Comparison of ENCODE assay signal across 16 mouse cellular contexts in genomic region chr13:71138745-71139312, GRCm38 (mm10).
DNase-seq lines count a peak whose midpoint lies in the region; ATAC-seq lines count a peak whose summit lies in the region.
"Had no signal": no experiment of that assay in that cellular context is flagged by ENCODE, and none has a peak within 500 bp of the region (broad histone marks: within the 10 kb centered on the region; RNA-seq: fewer than 3 reads in every experiment).

No protein-coding gene starts in this region.

- no peaks in the 10 kb centered on the region for H3K9me3 ChIP-seq in hindbrain, embryonic 10.5 days
- H3K9me3 ChIP-seq in hindbrain, embryonic 16.5 days (ENCODE audit: control insufficient read depth, low read length) = no peaks in the 10 kb centered on the region
- no peaks in the 10 kb centered on the region for H3K9me3 ChIP-seq in neural tube, embryonic 14.5 days (ENCODE audit: control insufficient read depth, low read length)
- H3K9me3 ChIP-seq in heart, embryonic 10.5 days = no peaks in the 10 kb centered on the region
- no peaks in the 10 kb centered on the region for H3K9me3 ChIP-seq in heart, embryonic 11.5 days (replicated peaks; ENCODE audit: control insufficient read depth, low read length)
- H3K9me3 ChIP-seq: kidney, embryonic 15.5 days; limb, embryonic 15.5 days had no signal

- no peaks in the 10 kb centered on the region for H3K36me3 ChIP-seq in hindbrain, embryonic 10.5 days
- H3K36me3 ChIP-seq in hindbrain, embryonic 16.5 days (ENCODE audit: control insufficient read depth, insufficient read depth, low read length) = no peaks in the 10 kb centered on the region
- H3K36me3 ChIP-seq in neural tube, embryonic 14.5 days (ENCODE audit: control insufficient read depth, insufficient read depth, low read length) = no peaks in the 10 kb centered on the region
- no peaks in the 10 kb centered on the region for H3K36me3 ChIP-seq in heart, embryonic 10.5 days
- H3K36me3 ChIP-seq in heart, embryonic 11.5 days (ENCODE audit: control insufficient read depth, insufficient read depth, low read length) = no peaks in the 10 kb centered on the region
- H3K36me3 ChIP-seq: kidney, embryonic 15.5 days; limb, embryonic 15.5 days had no signal

- peaks cover 35% of the 10 kb centered on the region for H3K4me1 ChIP-seq in hindbrain, embryonic 10.5 days (replicated peaks)
- no peaks in the 10 kb centered on the region; the same call in 1 of the 2 replicates for H3K4me1 ChIP-seq in hindbrain, embryonic 16.5 days (ENCODE audit: control insufficient read depth, insufficient read depth, low read depth, low read length)
- H3K4me1 ChIP-seq in neural tube, embryonic 14.5 days (ENCODE audit: control insufficient read depth, insufficient read depth, low read length) = peaks cover 8% of the 10 kb centered on the region; the same call in 1 of the 2 replicates
- no peaks in the 10 kb centered on the region for H3K4me1 ChIP-seq in heart, embryonic 10.5 days
- no peaks in the 10 kb centered on the region for H3K4me1 ChIP-seq in heart, embryonic 11.5 days (ENCODE audit: control insufficient read depth, insufficient read depth, low read length)
- H3K4me1 ChIP-seq: kidney, embryonic 15.5 days; limb, embryonic 15.5 days had no signal

- H3K27ac ChIP-seq in hindbrain, embryonic 10.5 days = peak overlapping the region; percentile 54
- no peak overlapping the region for H3K27ac ChIP-seq in hindbrain, embryonic 16.5 days (ENCODE audit: low read depth, low read length)
- H3K27ac ChIP-seq in neural tube, embryonic 14.5 days (ENCODE audit: low read depth, low read length) = no peak overlapping the region
- no peak overlapping the region for H3K27ac ChIP-seq in heart, embryonic 10.5 days
- no peak overlapping the region for H3K27ac ChIP-seq in heart, embryonic 11.5 days (ENCODE audit: low read depth, low read length)
- H3K27ac ChIP-seq: kidney, embryonic 15.5 days; layer of hippocampus, adult 2 months; limb, embryonic 15.5 days had no signal

- peak; percentile 15 for DNase-seq in hindbrain, embryonic 10.5 days (ENCODE audit: low spot score)
- peak; percentile 48 for DNase-seq in embryo, embryonic 11 days
- DNase-seq in mesoderm, embryonic 11.5 days (ENCODE audit: low read depth, low spot score) = peak; percentile 41
- DNase-seq in heart, embryonic 10.5 days (ENCODE audit: low spot score) = no peak
- DNase-seq: B cell, adult 2 months; cerebellum, adult 18-20 months; liver, postnatal 0 days; right cerebral cortex, postnatal 25 days had no signal

- no peak for ATAC-seq in hindbrain, embryonic 16.5 days
- ATAC-seq in neural tube, embryonic 14.5 days (ENCODE audit: low read depth) = peak; percentile 73; the same call in 1 of the 2 replicates
- no peak for ATAC-seq in activated CD4-positive, CD25-positive, alpha-beta regulatory T cell, adult 4 months
- ATAC-seq in heart, embryonic 11.5 days (replicated peaks; ENCODE audit: insufficient number of reproducible peaks, low FRiP score, low TSS enrichment) = no peak
- ATAC-seq: inflammation-experienced regulatory T-cells, adult 6 months; liver, postnatal 0 days had no signal

- H3K27me3 ChIP-seq in hindbrain, embryonic 10.5 days (ENCODE audit: insufficient read depth, poor library complexity, severe bottlenecking) = peaks cover 17% of the 10 kb centered on the region
- no peaks in the 10 kb centered on the region; the same call in 1 of the 2 replicates for H3K27me3 ChIP-seq in hindbrain, embryonic 16.5 days (replicated peaks; ENCODE audit: control insufficient read depth, insufficient read depth, low read length)
- no peaks in the 10 kb centered on the region for H3K27me3 ChIP-seq in neural tube, embryonic 14.5 days (ENCODE audit: control insufficient read depth, insufficient read depth, low read length)
- no peaks in the 10 kb centered on the region for H3K27me3 ChIP-seq in heart, embryonic 10.5 days (ENCODE audit: insufficient read depth, poor library complexity, severe bottlenecking)
- no peaks in the 10 kb centered on the region for H3K27me3 ChIP-seq in heart, embryonic 11.5 days (ENCODE audit: control insufficient read depth, insufficient read depth, low read length)
- H3K27me3 ChIP-seq: limb, embryonic 15.5 days had no signal

- 62% methylated on average over 11 of the region's 11 CpGs for WGBS in hindbrain, embryonic 10.5 days
- 28% methylated on average over 11 of the region's 11 CpGs for WGBS in hindbrain, embryonic 16.5 days
- WGBS in neural tube, embryonic 14.5 days = 18% methylated on average over 11 of the region's 11 CpGs
- 78% methylated on average over 11 of the region's 11 CpGs for WGBS in heart, embryonic 10.5 days
- WGBS in heart, embryonic 11.5 days (ENCODE audit: insufficient replicate concordance) = 80% methylated on average over 11 of the region's 11 CpGs

- no peak overlapping the region for H3K4me3 ChIP-seq in hindbrain, embryonic 10.5 days
- H3K4me3 ChIP-seq in hindbrain, embryonic 16.5 days (ENCODE audit: low read length) = no peak overlapping the region
- H3K4me3 ChIP-seq in neural tube, embryonic 14.5 days (ENCODE audit: low read depth, low read length) = no peak overlapping the region
- no peak overlapping the region for H3K4me3 ChIP-seq in heart, embryonic 10.5 days
- H3K4me3 ChIP-seq in heart, embryonic 11.5 days (ENCODE audit: low read depth, low read length) = no peak overlapping the region
- H3K4me3 ChIP-seq: kidney, embryonic 15.5 days; layer of hippocampus, adult 2 months; limb, embryonic 15.5 days had no signal

- no peak overlapping the region for H3K4me2 ChIP-seq in hindbrain, embryonic 16.5 days (ENCODE audit: low read length)
- no peak overlapping the region for H3K4me2 ChIP-seq in neural tube, embryonic 14.5 days (ENCODE audit: low read depth, low read length)
- no peak overlapping the region for H3K4me2 ChIP-seq in heart, embryonic 11.5 days
- H3K4me2 ChIP-seq: kidney, embryonic 15.5 days; limb, embryonic 15.5 days had no signal

- H3K9ac ChIP-seq in hindbrain, embryonic 16.5 days (ENCODE audit: low read depth, low read length) = no peak overlapping the region
- no peak overlapping the region for H3K9ac ChIP-seq in neural tube, embryonic 14.5 days (replicated peaks; ENCODE audit: low read depth, low read length)
- H3K9ac ChIP-seq in heart, embryonic 11.5 days (ENCODE audit: low read depth, low read length) = no peak overlapping the region
- H3K9ac ChIP-seq: kidney, embryonic 15.5 days; limb, embryonic 15.5 days; liver, postnatal 0 days had no signal
